Mouse (Mus musculus): ENCODE measurements around the gene Cnot3. TPM values are rescaled to one million over a fixed set of nuclear protein-coding genes. Genes with fewer than 3 reads are reported as not detected.
"Not testable (repeated sequence)": the region's sequence is repeated elsewhere in the genome, so short reads cannot be mapped to it uniquely, and the experiment has no call there.

Cnot3 gene
- polyA plus RNA-seq, 1 experiment = 69.0 TPM

DNA sequence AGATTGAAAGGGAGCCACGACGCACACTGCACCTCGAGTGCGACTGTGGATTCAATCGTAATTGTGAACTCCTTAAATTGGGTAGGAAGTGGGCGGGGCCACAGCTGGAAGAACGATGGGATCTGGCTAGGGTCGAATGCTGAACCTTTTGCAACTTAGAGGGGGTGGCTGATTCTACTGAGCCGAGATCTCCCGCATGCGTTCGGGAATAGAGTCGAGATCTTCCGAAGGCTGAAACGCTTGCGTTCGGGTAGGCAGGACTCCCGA is 48.7 kb downstream of the Cnot3 start:
- no peak for TF ChIP-seq POLR2A (IDR thresholded peaks at IDR 0.05; ENCODE audit: borderline replicate concordance, low read depth, low read length)
- no peak for TF ChIP-seq CTCF (IDR thresholded peaks at IDR 0.05; ENCODE audit: low read depth, low read length)
- H3K4me3 ChIP-seq (ENCODE audit: insufficient read depth, low read length) = peak overlapping the region; percentile 92
- H3K4me1 ChIP-seq (ENCODE audit: control insufficient read depth, insufficient read depth, low read length) = peaks cover 2% of the 10 kb centered on the region; the same call in 1 of the 2 replicates
- peak overlapping the region; percentile 92 for H3K27ac ChIP-seq (ENCODE audit: insufficient read depth, low read depth, low read length)

DNA sequence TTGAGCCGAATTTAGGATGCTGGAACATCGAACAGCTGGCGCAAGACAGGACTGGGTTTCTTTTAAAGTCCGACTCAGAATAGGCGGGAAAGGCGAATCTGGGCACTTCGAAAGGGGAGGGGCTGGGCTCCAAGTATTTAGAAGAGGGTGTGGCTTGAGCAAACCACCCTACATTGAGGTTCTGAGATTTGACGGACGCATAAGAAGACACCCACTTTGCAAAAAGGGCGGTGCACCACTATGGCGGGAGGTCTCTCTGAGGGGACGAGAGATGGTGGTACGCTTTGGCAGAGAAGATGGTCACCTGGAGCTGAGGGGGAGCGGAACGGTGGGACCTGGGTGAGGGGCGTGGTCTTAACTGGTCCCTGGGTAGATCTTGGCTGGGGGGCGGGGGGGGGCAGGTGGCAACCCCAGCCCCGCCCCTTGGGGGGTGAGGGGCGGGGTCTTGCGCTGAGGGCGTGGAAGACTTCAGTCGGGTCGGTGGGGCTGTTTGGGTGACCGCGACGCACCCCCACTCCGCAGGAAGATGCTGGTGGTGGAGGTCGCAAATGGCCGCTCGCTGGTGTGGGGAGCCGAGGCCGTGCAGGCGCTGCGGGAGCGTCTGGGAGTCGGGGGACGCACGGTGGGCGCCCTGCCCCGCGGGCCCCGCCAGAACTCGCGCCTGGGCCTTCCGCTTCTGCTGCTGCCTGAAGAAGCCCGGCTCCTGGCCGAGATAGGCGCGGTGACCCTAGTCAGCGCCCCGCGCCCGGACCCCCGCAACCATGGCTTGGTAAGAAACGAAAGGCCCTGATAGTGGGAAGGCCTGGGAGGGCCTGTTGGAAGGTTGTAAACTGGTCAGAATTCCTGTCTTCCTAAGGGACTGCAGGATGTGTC is 49.2 kb downstream of the Cnot3 start:
- TF ChIP-seq CTCF (IDR thresholded peaks at IDR 0.05; ENCODE audit: low read depth, low read length) = no peak
- no peak for TF ChIP-seq POLR2A (IDR thresholded peaks at IDR 0.05; ENCODE audit: borderline replicate concordance, low read depth, low read length)
- peak overlapping the region; percentile 92 for H3K4me3 ChIP-seq (ENCODE audit: insufficient read depth, low read length)
- peak overlapping the region; percentile 92 for H3K27ac ChIP-seq (ENCODE audit: insufficient read depth, low read depth, low read length)
- peaks cover 2% of the 10 kb centered on the region; the same call in 1 of the 2 replicates for H3K4me1 ChIP-seq (ENCODE audit: control insufficient read depth, insufficient read depth, low read length)

DNA sequence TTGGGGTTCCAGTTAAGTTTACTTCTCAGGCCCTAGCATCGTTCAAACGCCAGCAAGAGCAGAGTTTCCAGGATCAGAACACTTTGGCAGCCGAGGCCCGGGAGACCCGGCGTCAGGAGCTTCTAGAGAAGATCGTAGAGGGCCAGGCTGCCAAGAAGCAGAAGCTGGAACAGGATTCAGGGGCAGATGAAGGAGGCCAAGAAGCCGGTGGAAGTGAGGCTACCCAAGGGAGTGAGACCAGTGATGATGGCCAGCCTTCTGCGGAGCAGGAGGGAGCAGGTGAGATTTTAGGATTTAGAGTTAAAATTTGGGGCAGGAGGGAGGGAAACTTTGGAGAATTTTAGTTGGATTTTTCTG is 49.9 kb downstream of the Cnot3 start:
- peak overlapping the region; percentile 92 for H3K4me3 ChIP-seq (ENCODE audit: insufficient read depth, low read length)
- not testable (repeated sequence) for H3K4me1 ChIP-seq (ENCODE audit: control insufficient read depth, insufficient read depth, low read length)
- peak overlapping the region; percentile 46 for H3K27ac ChIP-seq (ENCODE audit: insufficient read depth, low read depth, low read length)

DNA sequence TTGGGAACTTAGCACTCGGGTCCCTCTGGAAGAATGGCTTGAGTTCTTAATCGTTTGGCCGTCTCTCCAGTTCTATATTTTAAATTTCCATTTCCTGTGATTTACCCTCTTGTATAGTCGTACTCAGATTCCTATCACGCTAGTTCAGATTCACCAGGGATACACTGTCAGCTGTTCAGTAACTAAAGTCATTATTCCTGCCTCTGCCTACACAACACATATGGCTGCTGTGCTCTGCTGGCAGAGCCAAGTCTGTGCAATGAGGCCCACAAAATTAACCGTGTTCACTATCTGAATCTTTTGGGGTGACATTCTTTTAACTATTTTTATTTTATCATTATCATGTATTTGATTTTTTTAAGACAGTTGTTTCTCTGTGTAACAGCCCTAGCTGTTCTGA is 53.4 kb downstream of the Cnot3 start:
- no peak overlapping the region for H3K4me3 ChIP-seq (ENCODE audit: insufficient read depth, low read length)
- no peak overlapping the region for H3K27ac ChIP-seq (ENCODE audit: insufficient read depth, low read depth, low read length)
- no peak for TF ChIP-seq POLR2A (IDR thresholded peaks at IDR 0.05; ENCODE audit: borderline replicate concordance, low read depth, low read length)
- no peak for TF ChIP-seq CTCF (IDR thresholded peaks at IDR 0.05; ENCODE audit: low read depth, low read length)
- peaks cover 3% of the 10 kb centered on the region for H3K4me1 ChIP-seq (ENCODE audit: control insufficient read depth, insufficient read depth, low read length)

DNA sequence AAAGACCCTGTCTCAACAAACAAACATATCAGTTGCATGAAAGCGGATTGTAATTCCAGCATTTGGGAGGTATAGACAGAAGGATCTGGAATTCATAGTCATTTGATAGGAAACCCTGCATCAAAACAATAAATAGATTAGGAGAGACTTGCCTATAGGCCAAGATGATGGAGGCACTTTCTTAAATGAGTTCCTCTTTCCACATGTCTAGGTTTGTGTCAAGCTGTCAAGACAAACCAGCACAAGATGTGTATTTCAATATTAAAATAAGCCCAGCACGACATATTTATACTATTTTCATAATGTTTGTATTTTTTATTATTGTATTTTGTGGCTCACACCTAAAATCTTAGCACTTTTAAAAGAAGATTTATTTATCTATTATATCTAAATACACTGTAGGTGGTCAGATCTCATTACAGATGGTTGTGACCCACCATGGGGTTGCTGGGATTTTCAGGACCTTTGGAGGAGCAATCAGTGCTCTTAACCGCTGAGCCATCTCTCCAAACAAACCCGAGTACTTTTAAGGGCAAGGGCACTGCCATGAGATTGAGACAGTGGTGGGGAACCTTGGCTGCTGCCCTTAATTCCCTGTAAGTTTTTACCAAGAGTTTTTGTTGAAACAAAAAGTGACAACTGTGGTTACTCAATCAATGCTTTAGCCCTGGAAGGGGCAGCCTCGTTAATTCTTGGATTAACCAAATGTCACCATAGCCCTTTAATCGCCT is 58.2 kb downstream of the Cnot3 start:
- peaks cover 11% of the 10 kb centered on the region for H3K4me1 ChIP-seq (ENCODE audit: control insufficient read depth, insufficient read depth, low read length)
- TF ChIP-seq CTCF (IDR thresholded peaks at IDR 0.05; ENCODE audit: low read depth, low read length) (no peak), POLR2A (IDR thresholded peaks at IDR 0.05; ENCODE audit: borderline replicate concordance, low read depth, low read length) (no peak)
- H3K27ac ChIP-seq (ENCODE audit: insufficient read depth, low read depth, low read length) = peak overlapping the region; percentile 71
- H3K4me3 ChIP-seq (ENCODE audit: insufficient read depth, low read length) = peak overlapping the region; percentile 81

DNA sequence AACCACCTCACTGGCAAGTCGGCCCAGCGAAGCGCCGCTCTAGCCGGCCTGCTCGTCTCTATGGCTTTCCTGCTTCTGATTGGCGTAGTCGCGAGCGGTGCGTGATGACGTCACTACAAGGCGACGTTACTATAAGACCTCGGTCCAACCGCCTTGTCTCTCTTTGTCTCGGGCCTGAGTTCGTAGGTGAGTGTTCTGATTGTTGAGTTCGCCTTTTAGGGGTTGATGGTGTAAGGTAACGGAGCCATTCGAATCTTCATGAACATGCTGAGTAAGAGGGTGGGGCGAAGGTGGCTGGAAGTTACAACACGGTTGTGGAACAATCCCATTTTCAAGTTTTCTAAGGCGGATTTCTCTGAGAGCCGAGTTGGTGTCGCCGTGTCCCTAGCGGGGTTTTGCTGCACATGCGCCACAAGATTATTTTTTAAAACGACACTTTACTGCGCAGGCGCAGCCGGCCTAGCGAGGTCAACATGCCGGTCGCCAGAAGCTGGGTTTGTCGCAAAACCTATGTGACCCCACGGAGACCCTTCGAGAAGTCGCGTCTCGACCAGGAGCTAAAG is 58.9 kb downstream of the Cnot3 start, which contains the start of gene Rps9:
Rps9 (plus strand) TSS at position 115 of the 563 bp plus-strand sequence.
- Histone ChIP-seq H3K4me3 (ENCODE audit: insufficient read depth, low read length) (peak within 1 kb of the TSS; percentile 81), H3K27ac (ENCODE audit: insufficient read depth, low read depth, low read length) (peak within 1 kb of the TSS; percentile 98), H3K4me1 (ENCODE audit: control insufficient read depth, insufficient read depth, low read length) (peaks cover 15% of the 10 kb centered on the region)
- no peak for TF ChIP-seq CTCF (IDR thresholded peaks at IDR 0.05; ENCODE audit: low read depth, low read length)
- peak; percentile 83; the same call in 1 of the 2 replicates for TF ChIP-seq POLR2A (IDR thresholded peaks at IDR 0.05; ENCODE audit: borderline replicate concordance, low read depth, low read length)

DNA sequence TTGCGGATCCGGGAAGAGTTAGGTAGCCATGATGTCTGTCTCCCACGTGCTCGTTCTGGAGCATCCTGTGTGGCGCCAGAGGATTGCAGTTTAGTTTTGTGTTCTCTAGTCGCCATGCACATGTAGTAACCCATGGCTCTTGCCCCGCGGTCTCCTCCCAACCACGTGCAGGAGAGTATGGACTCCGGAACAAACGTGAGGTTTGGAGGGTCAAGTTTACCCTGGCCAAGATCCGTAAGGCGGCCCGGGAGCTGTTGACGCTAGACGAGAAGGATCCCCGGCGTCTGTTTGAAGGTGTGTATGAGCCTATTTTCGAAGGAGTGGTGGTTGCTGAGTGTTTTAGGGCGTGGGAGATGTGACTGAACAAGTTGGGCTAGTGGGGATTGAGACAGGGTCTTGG is 59.4 kb downstream of the Cnot3 start:
- Histone ChIP-seq H3K4me1 (ENCODE audit: control insufficient read depth, insufficient read depth, low read length) (peaks cover 19% of the 10 kb centered on the region), H3K4me3 (ENCODE audit: insufficient read depth, low read length) (peak overlapping the region; percentile 81), H3K27ac (ENCODE audit: insufficient read depth, low read depth, low read length) (peak overlapping the region; percentile 98)
- TF ChIP-seq CTCF (IDR thresholded peaks at IDR 0.05; ENCODE audit: low read depth, low read length) (no peak), POLR2A (IDR thresholded peaks at IDR 0.05; ENCODE audit: borderline replicate concordance, low read depth, low read length) (no peak)

DNA sequence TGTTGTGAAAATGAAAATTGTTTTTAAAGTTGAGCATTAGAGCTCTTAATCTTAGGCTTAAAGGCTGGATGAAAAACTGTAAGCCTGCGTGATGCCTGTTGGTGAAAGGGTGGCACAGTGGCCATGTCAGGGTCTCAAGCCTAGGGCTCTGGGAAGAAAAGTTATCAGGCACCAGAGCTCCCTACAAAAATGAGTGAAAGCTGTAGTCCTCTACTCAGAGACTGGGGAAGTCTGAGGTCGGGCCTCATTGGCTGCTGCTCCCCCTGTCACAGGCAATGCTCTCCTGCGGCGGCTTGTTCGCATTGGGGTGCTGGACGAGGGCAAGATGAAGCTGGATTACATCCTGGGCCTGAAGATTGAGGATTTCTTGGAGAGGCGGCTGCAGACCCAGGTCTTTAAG is 60.4 kb downstream of the Cnot3 start:
- Histone ChIP-seq H3K4me1 (ENCODE audit: control insufficient read depth, insufficient read depth, low read length) (peaks cover 24% of the 10 kb centered on the region), H3K27ac (ENCODE audit: insufficient read depth, low read depth, low read length) (peak overlapping the region; percentile 98), H3K4me3 (ENCODE audit: insufficient read depth, low read length) (peak overlapping the region; percentile 70)

DNA sequence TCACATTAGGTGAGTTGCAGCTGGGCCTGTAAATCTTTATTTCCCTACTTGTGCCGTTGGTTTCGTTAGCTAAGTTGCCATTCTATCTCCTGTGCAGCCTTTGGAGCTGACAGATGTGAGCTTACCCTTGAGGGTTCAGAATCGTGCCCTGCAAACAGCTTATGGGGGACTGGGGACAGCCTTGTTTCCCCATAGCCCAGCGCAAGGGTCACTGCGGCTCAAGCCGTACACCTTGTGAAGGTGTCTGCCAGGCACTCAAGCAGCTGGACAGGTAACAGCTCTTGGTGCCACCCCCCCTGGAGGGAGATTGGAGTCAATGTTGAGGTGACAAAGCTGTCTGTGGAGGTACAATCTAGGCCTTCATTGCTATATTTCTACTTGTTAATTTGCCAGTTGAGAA is 60.8 kb downstream of the Cnot3 start:
- Histone ChIP-seq H3K4me1 (ENCODE audit: control insufficient read depth, insufficient read depth, low read length) (peaks cover 29% of the 10 kb centered on the region), H3K4me3 (ENCODE audit: insufficient read depth, low read length) (peak overlapping the region; percentile 70), H3K27ac (ENCODE audit: insufficient read depth, low read depth, low read length) (peak overlapping the region; percentile 98)
- TF ChIP-seq CTCF (IDR thresholded peaks at IDR 0.05; ENCODE audit: low read depth, low read length) = no peak
- TF ChIP-seq POLR2A (IDR thresholded peaks at IDR 0.05; ENCODE audit: borderline replicate concordance, low read depth, low read length) = no peak

DNA sequence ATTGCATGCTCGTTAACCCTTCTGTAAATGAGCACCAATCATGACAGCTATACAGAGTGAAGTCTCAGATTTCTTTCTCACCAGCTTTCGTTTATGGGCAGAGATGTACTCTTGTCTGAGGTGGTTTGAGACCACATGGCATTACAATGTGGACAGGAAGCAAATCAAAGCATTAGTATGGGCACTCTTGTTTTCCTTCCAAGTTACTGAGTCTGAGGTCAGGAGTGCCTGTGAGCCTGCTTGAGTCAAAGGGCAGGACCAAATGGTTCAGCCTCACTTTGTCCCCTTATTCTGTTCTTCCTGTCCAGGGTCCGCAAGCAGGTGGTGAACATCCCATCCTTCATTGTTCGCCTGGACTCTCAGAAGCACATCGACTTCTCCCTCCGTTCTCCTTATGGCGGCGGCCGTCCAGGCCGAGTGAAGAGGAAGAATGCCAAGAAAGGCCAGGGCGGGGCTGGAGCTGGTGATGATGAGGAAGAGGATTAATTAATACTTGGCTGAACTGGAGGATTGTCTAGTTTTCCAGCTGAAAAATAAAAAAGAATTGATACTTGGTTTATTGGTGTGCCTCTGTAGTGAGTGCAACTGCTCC is 61.4 kb downstream of the Cnot3 start:
- Histone ChIP-seq H3K27ac (ENCODE audit: insufficient read depth, low read depth, low read length) (peak overlapping the region; percentile 98), H3K4me1 (ENCODE audit: control insufficient read depth, insufficient read depth, low read length) (peaks cover 30% of the 10 kb centered on the region), H3K4me3 (ENCODE audit: insufficient read depth, low read length) (peak overlapping the region; percentile 70)
- TF ChIP-seq POLR2A (IDR thresholded peaks at IDR 0.05; ENCODE audit: borderline replicate concordance, low read depth, low read length) (no peak), CTCF (IDR thresholded peaks at IDR 0.05; ENCODE audit: low read depth, low read length) (no peak)

Measured in bone marrow macrophage, adult 2 months (primary cell).